Mouse (Mus musculus) left cerebral cortex, adult 2 months (tissue): ENCODE measurements around the gene Fam216b. TPM values are rescaled to one million over a fixed set of nuclear protein-coding genes. Genes with fewer than 3 reads are reported as not detected.

Source experiments
- DNase-seq, 2 experiments: peaks; one replicate each; pipeline ENCODE4 v3.0.0; 2021 to 2022; ENCODE audit warnings: low spot score in 2 of 2, mixed read lengths in 1 of 2; ENCODE audit errors: extremely low spot score in 1 of 2
- H3K27ac ChIP-seq: fragments of 200-600 bp; 2 replicates; pipeline ENCODE4 v1.8.1; 2022
- H3K4me3 ChIP-seq: fragments of 200-600 bp; 2 replicates; pipeline ENCODE4 v1.8.1; 2022
- CTCF ChIP-seq: fragments of 200-600 bp; IDR thresholded peaks from 2 replicates; pipeline ENCODE4 v1.8.1; 2022; ENCODE audit warnings: antibody characterized with exemption, mild to moderate bottlenecking, moderate library complexity
- intact Hi-C: fragments of 180-260 bp; cut with DNase I; formaldehyde crosslinking; loops from one replicate; pipeline ENCODE4 v1.15.1; 2025
- total RNA-seq, 2 experiments: library from RNA; stranded (reverse); gene quantifications; 2 replicates each; pipeline ENCODE4 v1.2.3; 2021

The Fam216b gene
- total RNA-seq, 2 experiments from 2014 or later, result not detected

DNA sequence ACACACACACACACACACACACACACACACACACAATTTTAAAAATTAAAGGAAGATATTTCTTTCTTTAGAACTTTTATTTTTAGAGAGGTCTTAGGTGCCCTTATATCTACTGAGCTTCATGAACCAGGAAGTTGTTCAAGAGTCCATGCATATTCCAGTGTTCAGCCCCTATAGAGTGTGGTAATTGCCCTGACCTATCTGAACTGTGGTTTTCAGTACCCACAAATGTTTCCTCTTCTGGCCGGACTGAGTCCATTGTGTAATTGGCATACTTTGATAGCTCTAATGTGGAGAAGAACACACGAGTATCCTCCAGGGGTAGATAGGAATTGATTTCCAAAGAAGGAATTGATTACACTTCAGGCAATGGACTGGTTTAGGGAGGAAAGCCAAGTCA is 11.3 kb downstream of the Fam216b start:
- intact Hi-C loops, result no loop called here
- TF ChIP-seq CTCF, result no peak
- H3K4me3 ChIP-seq, result no peak overlapping the region
- DNase-seq, result no peak
- no peak overlapping the region for H3K27ac ChIP-seq

DNA sequence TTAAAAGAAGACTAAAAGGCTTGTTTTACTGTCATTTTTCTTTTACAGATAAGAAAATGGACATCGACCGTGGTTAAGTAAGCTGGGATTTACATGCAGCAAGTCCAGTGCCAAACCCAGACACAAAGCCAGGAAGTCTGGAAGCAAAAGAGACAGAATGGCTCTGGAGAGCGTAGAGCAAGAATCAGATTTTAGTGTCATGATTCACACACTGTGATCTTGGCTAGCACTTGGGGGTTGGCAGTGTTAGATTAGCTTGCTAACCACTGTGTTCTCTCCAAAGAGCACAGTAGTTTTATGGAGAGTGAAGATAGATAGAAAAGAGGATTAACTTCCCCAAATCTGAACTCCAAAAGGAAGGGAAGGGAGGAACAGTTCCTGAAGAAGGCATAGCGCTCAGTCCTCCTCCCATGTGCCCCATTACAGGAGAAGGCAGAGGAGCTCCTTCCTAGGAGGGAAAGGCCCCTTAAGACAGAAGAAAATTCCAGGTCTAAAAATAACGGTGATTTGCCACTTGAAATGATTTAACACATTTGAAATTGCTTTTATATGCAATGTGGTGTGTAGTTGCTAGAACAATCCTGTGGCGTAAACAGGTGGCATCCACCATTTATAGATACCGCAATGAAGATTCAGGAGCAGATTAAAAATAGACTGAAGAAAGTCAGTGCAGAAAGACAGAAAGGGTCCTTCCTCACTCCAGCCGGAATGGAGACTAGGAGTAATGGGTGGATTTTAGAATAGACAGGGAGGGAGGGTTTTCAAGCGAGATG is 22.7 kb downstream of the Fam216b start:
- intact Hi-C loops, result no loop called here
- DNase-seq, result no peak
- Histone ChIP-seq H3K27ac (0 out of 2 replicates have a peak overlapping the region, but pooled peaks have one; percentile 10), H3K4me3 (no peak overlapping the region)
- no peak for TF ChIP-seq CTCF

DNA sequence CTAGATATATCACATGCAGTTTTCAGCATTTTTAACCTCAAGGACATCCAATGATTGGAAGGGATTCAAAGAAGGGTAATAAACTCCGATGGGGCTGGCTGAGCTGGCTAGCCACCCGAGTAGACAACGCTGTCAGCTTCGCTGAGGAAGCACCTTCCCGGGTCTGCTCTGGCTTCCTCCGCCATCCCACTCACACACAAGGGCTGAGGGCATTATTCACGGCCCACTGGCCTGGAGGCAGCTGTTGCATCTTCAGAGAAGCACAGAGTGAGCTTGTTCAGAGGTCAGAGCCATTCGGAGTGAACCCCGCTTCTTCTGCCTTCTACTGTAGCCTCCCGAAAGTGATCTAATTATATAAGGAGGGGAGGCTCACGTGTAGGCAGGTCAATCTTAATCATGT is 26.3 kb downstream of the Fam216b start:
- H3K27ac ChIP-seq, result no peak overlapping the region
- intact Hi-C loops, result no loop called here
- no peak overlapping the region for H3K4me3 ChIP-seq
- DNase-seq, result no peak
- no peak for TF ChIP-seq CTCF

DNA sequence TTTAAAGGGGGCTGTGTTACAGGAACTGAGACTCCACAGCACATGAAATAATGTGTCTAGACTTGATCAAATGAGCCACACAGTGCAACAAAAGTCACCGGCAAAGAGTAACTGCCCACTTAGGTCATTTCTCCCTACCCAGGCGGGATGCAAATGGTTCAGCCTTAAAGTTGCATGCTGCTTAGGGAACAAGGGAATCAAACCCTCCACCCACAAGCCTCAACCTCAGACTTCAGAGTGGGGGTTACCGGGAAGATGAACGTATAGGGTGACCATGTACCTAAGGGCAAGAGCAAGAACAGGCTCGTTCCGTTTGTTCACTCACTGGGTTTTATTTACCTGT is 28.2 kb downstream of the Fam216b start:
- Histone ChIP-seq H3K4me3 (no peak overlapping the region), H3K27ac (no peak overlapping the region)
- TF ChIP-seq CTCF, result no peak
- no peak for DNase-seq
- intact Hi-C loops, result no loop called here

DNA sequence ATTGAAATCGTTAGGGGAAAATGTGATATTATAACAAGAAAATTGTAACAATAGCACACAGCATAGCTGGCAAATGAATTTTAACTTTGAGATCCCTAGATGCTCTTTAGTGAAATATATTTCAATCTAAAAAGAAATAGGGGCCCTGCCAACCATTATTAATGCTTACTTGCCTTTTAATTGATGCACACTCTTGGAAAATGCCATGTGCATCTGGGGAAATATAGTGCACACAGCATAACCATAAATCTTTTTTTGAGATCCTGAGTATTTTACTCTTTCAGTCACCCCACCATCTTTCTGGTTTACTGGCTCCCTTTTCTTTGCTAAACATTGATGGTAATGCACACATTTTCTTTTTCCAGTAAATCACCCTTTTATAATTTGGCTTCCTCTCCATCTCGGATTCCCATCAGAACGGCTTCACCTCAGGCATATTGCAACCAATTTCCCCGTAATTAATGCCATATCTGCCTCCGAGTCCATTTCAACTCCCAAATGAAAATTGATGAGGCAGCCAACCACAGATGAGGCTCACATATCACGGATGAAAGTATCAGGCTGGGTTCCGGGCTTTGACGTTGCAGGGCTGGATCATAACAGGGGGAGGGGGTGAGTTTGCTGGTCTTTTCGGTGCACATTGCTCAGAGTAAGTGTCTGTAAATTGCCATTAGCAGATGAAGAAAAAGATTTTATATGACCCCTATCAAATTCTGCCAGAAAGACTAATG is 28.8 kb downstream of the Fam216b start:
- Histone ChIP-seq H3K27ac (no peak overlapping the region), H3K4me3 (no peak overlapping the region)
- intact Hi-C loops, result no loop called here
- DNase-seq, result no peak
- no peak for TF ChIP-seq CTCF

DNA sequence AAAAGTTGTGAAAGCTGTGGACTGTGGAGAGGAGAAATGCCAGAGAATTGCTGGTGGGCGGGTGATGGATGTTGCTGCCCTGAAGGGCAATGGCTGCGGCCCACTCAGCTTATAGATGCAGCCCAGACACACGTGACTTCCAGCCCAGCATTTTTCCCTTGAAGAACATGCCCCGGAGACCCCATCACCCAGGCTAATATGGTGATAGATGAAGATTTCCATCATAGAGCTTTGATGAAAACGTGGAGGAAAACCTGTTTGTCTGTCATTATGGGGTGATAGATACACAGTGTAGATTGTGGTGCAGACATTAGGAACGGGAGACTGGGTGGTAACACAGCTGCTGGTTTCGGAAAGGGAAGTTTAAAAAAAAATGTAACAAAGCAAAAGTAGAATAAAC is 31.4 kb downstream of the Fam216b start:
- Histone ChIP-seq H3K4me3 (no peak overlapping the region), H3K27ac (no peak overlapping the region)
- intact Hi-C loops, result no loop called here
- DNase-seq, result no peak
- TF ChIP-seq CTCF, result no peak

DNA sequence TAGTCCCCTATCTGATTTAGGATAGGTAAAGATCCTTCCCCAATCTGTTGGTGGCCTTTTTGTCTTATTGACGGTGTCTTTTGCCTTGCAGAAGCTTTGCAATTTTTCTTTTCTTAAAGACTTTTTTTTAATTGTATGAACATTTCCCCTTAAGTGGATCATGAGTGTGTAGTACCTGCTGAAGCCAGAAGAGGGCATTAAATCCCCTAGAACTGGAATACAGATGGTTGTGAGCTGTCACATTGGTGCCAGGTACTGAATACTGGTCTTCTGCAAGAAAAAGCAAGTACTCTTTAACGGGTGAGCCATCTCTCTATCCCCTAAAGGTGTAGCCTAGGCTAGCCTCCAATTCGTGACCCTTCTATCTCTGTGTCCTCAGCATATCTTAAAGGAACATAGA is 32.4 kb downstream of the Fam216b start:
- intact Hi-C loops, result no loop called here
- Histone ChIP-seq H3K27ac (no peak overlapping the region), H3K4me3 (no peak overlapping the region)
- no peak; the same call in 1 of the 2 replicates for TF ChIP-seq CTCF
- DNase-seq, result no peak

GRCm38 (mm10) chr14:78048674-78049073 is 40.1 kb downstream of the Fam216b start:
- intact Hi-C loops, result no loop called here
- no peak overlapping the region for H3K4me3 ChIP-seq
- DNase-seq, result no peak
- no peak overlapping the region for H3K27ac ChIP-seq
- TF ChIP-seq CTCF, result no peak

DNA sequence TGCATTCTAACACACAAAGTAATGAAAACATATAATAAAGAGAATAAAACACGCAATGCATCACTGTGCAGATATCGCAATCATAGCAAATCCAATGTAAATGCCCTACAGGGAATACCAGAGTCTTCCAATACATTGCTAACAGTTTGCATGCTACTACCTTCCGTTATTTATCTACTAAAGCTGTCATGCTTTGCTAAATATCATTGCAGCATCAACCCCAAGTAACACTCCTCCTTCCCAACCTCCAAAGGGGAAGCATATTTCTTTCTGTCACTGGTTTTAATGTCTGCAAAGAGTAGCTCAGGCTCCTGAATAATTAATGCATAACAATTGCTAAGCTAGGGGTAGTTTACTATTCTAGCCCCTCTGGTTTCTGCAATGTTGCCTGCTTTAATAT is 40.5 kb downstream of the Fam216b start:
- TF ChIP-seq CTCF, result no peak
- Histone ChIP-seq H3K27ac (no peak overlapping the region), H3K4me3 (no peak overlapping the region)
- no peak for DNase-seq
- intact Hi-C loops, result no loop called here

GRCm38 (mm10) chr14:78043079-78043478 is 45.7 kb downstream of the Fam216b start:
- no peak for DNase-seq
- no peak overlapping the region for H3K27ac ChIP-seq
- TF ChIP-seq CTCF, result no peak
- no peak overlapping the region for H3K4me3 ChIP-seq
- intact Hi-C loops, result no loop called here

DNA sequence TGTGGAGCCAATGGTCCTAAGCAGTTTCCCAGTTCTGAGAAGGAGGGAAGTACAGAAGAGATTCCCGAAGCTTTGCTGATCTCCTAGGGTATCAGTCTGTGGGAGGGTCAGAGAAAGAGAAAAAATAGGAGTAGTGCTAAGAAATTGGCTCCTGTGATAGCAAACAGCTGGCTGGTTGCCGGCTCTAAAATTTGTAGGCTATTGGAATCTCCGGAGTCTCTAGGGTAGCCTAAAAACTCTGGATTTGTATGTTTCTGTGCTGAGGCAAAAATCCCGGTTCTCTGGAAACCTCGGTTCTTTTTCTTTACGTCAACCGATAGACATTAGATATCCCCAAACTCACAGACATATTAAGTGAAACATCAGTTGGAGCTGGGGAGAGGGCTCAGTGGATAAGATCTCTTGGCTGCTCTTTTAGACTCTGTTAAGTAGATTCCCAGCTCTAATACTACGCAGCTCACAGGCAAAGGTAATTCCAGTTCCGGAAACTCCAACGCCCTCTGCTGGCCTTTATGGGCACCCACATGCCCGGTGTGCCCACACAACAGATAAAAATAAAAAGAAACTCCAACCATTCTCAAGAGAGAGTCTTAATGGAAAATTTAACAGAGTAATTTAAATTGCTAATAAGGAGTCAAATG is 46.8 kb downstream of the Fam216b start:
- no peak for DNase-seq
- Histone ChIP-seq H3K27ac (no peak overlapping the region), H3K4me3 (no peak overlapping the region)
- intact Hi-C loops, result no loop called here
- peak; percentile 27 for TF ChIP-seq CTCF

DNA sequence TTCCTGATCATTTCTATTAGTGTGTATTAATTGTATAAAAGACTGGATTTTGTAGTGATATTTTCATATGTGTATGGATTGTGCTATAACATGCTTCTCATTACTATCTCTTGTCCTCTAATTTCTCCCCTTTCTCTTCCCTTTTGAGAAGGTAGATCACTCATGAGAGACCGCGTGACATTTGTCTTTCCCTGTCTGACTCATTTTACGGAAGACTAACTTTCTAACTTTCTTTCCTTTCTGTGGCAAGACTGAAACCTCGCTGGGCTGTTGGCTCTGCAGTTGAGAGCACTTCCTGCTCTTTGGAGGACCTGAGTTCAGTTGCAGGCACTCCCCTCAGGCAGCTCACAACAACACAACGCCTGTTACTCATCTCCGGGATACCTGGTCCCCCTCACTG is 48.2 kb downstream of the Fam216b start:
- no peak overlapping the region for H3K27ac ChIP-seq
- intact Hi-C loops, result no loop called here
- no peak overlapping the region for H3K4me3 ChIP-seq
- no peak for DNase-seq
- TF ChIP-seq CTCF, result no peak
